Mouse (Mus musculus): ENCODE measurements at regions not wholly inside any gene's neighbourhood (a gene's known extent, or its start where the extent isn't known, plus 50 kb on each side); places are given as distances from the start of the nearest gene placed in this dataset.
"Not testable (repeated sequence)": the region's sequence is repeated elsewhere in the genome, so short reads cannot be mapped to it uniquely, and the experiment has no call there.

DNA sequence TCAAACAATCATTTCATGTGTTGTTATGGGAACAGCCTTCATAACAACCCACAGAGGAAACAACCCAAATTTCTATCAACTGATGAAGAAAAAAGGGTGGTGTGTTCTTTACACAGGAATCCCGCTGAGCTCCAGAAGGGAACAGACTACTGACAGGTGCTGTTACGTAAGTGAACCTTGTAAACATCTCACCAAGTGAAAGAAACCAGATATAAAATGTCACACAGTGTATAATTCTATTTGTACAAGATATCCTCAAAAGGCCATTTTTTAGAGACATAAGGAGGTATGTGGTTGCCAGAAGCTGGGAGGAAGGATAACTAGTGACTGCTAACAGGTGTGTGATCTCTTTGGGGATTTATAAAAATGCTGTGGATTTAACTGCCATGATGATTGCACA, 119.9 kb downstream of the Plod2 start:
- no peak for DNase-seq

DNA sequence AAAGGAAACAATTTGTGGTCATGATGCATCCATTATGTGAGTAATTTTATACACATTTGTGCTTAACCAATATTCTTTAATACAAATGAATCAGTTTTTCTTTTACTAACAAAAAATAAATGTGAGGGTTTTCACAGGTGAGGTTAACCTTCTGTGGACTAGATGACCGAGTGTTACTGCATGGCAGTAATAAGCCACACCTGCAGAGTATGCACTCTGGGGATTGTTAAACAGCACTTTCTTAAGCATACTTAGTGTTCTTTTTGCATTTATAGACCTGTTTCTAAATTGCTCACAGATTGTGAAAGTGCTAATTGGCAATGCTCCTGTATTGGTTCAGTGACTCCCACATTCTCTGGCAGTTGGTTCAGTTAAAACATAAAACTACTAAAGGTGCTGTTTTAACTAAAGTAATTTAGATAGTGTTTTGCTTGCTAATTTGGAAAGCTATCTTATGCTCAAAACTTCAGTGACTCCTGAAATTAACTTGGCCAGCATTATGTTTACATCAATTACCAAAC, 125.4 kb downstream of the Plod2 start:
- DNase-seq: no peak

DNA sequence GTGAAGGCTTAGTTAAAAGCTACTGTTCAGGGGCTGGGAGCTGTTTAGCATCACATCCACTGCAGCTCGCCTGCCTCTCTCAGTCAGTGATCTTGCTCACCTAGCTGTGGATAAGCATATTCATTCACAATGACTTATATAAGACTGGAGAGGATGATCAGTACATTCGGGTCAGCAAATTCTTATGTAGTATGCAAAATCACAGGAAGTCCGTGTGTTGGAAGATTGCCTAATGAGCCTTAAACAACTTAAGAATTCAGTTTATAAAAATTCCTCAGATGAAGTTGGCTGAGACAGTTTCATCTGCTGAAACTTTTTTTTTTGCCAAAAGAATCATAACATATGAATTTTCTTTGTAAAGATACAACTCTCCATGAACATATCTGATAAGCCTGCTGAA, 129.9 kb downstream of the Plod2 start:
- no peak for DNase-seq

DNA sequence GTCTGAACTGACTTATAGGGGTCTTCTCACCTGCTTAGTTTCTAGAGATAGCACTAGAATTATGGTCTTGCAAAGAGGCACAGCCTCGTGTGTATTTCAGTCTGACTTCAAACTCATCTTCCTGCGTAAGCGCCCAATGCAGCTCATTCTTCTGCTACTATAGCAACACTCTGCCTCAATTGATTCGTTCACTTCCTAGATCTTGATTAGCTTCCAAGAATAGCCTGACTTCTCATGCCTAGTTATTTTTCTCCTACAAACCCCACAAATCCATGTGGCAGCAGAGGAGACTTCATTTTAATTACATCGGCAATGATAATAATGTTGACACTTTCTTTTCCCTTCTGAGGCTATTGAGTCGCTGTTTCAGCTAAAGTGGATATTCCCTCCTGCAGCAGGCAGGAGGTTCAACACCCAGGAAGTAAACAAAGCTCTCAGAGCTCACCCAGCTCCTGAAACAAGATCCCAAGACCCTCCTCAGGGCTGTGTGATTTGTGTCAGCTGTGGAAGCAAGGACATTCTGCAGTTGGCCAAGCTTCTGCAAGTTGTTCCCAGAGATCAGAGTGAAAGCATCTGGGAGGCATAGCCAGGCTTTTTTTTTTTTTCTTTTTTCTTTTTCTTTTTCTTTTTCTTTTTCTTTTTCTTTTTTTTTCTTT, 152.5 kb downstream of the Plod2 start:
- DNase-seq: no peak

GRCm38 (mm10) chr9:92697971-92698370, 155.9 kb downstream of the Plod2 start:
- DNase-seq: no peak

GRCm38 (mm10) chr9:92704752-92705151, 162.7 kb downstream of the Plod2 start:
- DNase-seq: no peak

DNA sequence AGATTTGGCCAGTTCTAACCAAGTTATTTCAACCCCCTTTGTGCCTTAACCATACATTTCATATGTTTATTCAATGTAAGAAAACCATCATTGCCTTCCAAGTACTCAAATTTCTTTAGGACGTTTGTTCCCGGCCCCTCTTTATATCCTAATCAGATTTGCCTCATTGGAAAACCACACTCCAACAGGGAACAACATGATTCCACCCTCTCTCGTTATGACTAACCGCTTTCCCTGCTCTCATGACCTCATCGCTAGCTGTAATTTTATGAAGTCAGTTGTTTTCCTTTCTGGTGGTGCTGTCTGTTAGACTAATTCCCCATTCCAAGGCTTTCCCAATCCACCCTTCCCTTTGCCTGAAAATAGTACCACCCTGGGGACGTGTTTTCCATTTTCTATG, 165.0 kb downstream of the Plod2 start:
- DNase-seq: no peak

GRCm38 (mm10) chr9:92717176-92717575, 175.2 kb downstream of the Plod2 start:
- no peak for DNase-seq

- no peak for DNase-seq
These were observed 176.3 kb downstream of the Plod2 start for GRCm38 (mm10) chr9:92718337-92718736.

- DNase-seq: no peak
These were observed 177.2 kb downstream of the Plod2 start for GRCm38 (mm10) chr9:92719251-92719650.

- DNase-seq: no peak
These were observed 186.8 kb downstream of the Plod2 start for GRCm38 (mm10) chr9:92728864-92729263.

DNA sequence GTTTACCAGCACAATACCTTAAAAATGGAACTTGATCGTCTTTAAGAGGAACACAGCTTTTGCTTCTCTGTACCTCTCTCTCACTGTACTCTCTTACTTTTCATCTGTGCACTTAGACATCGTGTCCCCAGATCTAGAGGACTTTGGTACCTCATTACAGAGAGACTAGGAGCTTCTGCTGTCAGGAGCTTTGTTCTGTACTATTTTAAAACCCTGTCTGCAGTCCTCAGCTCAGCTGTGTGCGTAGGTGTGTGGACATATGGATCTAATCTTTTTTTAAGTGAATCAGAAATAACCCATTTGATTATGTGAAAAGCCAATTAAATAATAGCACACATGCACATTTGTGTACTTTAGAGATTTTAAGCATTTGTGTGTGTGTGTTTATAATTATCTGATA, 189.4 kb downstream of the Plod2 start:
- no peak for DNase-seq

GRCm38 (mm10) chr9:92767532-92767931, 225.5 kb downstream of the Plod2 start:
- no peak for DNase-seq

DNA sequence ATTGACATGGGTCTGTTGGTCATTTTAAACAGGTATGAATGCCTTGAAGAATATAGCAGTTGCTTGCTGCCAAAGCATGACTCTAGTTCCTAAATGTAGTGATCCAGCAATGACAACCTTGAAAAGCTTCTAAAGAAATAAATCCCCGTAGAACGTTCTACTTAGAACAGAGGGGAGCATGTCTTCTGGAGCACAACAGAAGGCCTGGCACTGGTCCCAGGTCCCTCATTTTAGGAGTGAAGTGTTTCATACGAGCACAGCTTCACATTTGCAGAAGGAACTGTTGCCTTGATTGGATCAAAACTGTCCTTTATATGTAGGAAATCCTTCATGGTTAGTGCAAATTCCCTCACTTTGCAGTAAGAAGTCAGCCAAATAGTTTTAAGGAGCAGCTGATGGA, 226.4 kb downstream of the Plod2 start:
- no peak for DNase-seq

DNA sequence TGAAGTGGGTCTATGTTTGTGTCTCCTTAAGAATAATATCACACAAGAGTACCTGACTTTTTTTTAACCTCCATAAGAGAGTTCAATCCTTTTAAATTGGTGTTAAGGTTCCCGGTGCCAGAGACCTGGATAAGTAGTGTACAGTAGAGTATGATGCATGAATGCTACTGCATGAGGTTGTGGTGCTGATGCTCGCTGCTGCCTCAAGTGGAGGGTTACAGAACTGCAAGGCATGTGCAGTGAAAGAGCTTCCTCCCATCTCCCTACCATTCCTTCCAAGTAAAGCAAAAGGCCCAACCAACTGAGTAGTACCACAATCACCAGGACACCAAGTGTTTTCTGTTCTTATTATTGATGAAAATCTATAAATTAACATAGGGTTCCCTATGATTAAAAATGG, 227.5 kb downstream of the Plod2 start:
- DNase-seq: peak; percentile 29

- DNase-seq: no peak
These were observed 229.0 kb downstream of the Plod2 start for GRCm38 (mm10) chr9:92771002-92771401.

DNA sequence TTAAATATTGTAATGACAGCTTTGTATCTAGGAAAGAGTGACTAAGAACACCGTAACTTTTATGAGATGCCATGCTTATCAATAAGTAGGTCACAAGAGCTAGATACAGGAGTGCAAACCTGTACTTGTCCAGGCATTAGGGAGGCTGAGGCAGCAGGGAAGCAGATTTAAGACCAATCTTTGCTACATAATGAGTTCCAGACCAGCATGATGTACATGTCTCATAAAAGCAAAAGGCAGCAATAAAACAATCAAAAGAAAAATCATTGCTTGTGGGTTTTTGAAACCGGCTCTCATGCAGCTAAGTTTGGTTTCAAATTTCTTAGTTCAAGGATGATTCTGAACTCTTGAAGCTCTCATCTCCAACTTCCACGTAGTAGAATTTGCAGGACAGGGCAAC, 229.7 kb downstream of the Plod2 start:
- DNase-seq: no peak

DNA sequence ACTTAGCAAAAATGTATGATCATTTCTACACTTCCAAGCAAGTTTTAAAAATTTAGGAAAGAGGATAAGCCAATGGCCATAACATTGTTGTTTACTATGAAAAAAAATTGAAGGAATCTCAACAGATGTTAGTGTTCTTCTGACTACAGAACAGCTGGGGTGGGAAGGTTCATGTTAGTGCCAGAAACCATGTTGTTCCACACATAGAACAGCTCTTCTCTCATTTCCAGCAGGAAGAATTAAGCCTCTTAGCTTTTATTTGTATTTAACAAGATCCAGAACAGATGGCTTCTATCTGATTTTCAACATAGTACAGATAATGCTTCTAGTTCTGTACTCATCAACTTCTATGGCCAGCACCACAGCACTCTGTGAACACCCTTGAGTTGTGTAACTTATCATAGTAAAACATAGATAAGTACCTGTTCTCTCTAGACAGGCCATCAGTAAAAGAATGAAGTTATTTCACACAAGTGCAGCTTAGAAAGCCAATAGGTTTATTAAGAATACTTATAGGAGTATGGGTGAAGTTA, 241.0 kb downstream of the Plod2 start:
- no peak for DNase-seq

DNA sequence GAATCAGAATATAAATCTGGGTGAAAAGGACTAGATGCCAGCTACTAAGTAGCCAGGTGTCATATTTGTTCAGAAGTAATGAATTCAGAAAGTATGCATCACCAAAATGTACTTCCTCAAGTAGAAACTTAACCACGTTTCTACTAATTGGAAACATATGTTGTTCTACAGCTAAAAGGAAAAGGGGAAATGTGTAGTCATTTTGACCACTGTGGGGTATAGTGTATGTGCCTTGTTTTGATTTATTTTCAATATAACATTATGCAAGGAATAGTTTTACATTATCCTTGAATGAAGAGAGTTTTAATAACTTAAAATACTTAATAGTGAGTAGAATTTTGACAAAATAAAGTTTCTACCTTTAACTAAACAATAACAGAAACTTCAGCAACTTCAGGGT, 257.7 kb downstream of the Plod2 start:
- no peak for DNase-seq

GRCm38 (mm10) chr9:92809469-92809868, 267.4 kb downstream of the Plod2 start:
- DNase-seq: no peak

- no peak for DNase-seq
These were observed 278.7 kb downstream of the Plod2 start for GRCm38 (mm10) chr9:92820721-92821120.

- DNase-seq: no peak
These were observed 284.8 kb downstream of the Plod2 start for GRCm38 (mm10) chr9:92826708-92827353.

DNA sequence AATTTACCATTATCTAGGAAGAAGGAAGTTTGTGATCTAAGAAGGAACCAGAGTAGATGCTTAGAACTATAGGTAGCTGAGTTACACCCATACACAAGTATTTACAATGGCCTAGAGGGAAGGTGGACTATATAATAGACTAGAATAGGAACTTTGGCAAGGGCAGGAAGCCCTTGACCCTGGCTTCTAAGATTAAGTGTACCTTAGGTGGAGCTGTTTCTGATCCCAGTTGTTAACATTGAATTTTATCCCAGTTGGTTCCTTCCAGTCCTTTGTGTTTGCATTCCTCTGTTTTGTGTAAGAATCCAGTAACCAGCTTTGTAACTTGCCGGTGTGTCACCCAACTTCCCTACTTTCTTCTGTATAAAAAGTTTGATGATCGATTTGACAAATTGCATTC, 294.1 kb downstream of the Plod2 start:
- DNase-seq: not testable (repeated sequence)

DNA sequence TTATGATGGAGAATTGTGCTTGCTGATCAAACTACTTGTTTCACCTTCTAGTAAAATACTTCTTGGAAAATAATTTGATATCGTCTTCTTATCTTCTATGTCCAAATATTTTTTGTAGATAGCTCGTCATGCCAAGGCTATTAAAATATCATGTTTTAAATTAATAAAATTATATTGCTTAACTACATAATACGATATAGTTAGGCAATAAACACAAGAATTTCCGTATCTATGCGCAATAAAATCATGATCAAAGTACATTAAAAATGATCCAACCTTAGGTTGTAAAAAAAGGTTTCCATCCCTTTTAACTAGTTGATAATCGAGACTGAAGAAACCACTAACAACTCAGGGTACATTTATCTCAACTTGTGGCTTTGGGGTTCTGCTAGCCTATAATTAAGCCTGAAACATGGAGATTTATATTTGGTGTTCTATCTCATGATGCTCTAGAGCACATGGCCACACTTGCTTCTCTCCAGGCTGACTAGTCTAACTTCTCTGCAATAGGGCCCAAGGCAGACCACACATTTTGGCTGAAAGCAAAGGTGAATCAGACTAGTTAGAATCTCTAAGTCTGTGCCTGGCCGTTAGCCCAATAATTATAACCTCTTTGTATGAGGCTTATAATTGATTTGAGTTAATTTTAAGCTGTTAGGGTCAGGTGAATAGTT, 314.5 kb downstream of the Plod2 start:
- DNase-seq: no peak

Data from lung, postnatal 14 days (tissue).